Mouse (Mus musculus) E14TG2a.4 (cell line): ENCODE results near the gene Arfip1.

Experiments
- CTCF ChIP-seq: conservative IDR thresholded peaks from 2 replicates; pipeline ENCODE4 v1.5.1; 2014; ENCODE audit warnings: low read length
- NANOG ChIP-seq: IDR thresholded peaks from 2 replicates; pipeline ENCODE4 v1.6.1; 2014; ENCODE audit warnings: borderline replicate concordance, low read length, mixed read lengths
- POU5F1 ChIP-seq: IDR thresholded peaks from 2 replicates; pipeline ENCODE4 v1.6.1; 2014; ENCODE audit warnings: low read length, borderline replicate concordance

DNA sequence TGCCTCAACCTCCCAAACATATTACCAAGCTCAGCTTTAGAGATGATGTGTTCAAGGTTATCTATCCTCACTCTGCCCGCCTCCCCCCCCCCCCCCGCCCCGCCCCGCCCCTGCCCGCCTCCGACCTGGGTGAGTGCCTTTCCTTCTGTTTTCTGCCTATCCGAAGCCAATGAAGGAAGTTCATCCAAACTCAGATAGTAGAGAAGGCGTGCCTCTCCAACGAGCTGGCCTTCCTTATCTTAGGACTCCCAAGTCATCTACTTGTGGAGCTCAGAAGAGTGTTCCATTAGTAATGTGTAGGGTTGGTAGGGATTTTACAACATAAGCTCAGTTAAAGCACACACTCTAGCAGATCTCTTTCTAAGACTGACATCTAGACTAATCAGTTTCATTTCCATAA lies 20.8 kb upstream of the Arfip1 start:
- no peak for TF ChIP-seq CTCF
- TF ChIP-seq POU5F1 = no peak
- TF ChIP-seq NANOG = no peak
